In genomic region chr10:128084160-128084559, GRCm38 (mm10) we compare ENCODE assay signal across 8 mouse cellular contexts. TPM values are rescaled to one million over a fixed set of nuclear protein-coding genes. Genes with fewer than 3 reads are reported as not detected.
DNase-seq lines count a peak whose midpoint lies in the region; ATAC-seq and TF ChIP-seq lines count a peak whose summit lies in the region.

No protein-coding gene starts in this region.

- no peak for TF ChIP-seq CTCF in testis, adult 2 months (IDR thresholded peaks at IDR 0.05; ENCODE audit: control insufficient read depth, insufficient read depth, insufficient replicate concordance, low read depth, low read length)
- TF ChIP-seq CTCF in stomach, postnatal 0 days (IDR thresholded peaks at IDR 0.05; ENCODE audit: low read depth), result no peak

- peak overlapping the region; percentile 98 for H3K9ac ChIP-seq in limb, embryonic 13.5 days
- H3K9ac ChIP-seq in stomach, postnatal 0 days (ENCODE audit: low read length), result peak overlapping the region; percentile 98

- DNase-seq in adrenal gland, postnatal 10 days, result peak; percentile 8
- no peak for DNase-seq in adrenal gland, adult 8-10 months
- no peak for DNase-seq in testis, postnatal 14 days (ENCODE audit: low spot score)
- DNase-seq in stomach, postnatal 0 days (ENCODE audit: low spot score), result no peak
- DNase-seq in spleen, postnatal 4 days (ENCODE audit: low spot score in 2 of 2), result no peak

- H3K9me3 ChIP-seq in limb, embryonic 13.5 days, result no peaks in the 10 kb centered on the region
- no peaks in the 10 kb centered on the region for H3K9me3 ChIP-seq in stomach, postnatal 0 days (ENCODE audit: control insufficient read depth, low read length)

- H3K36me3 ChIP-seq in testis, adult 2 months (ENCODE audit: control insufficient read depth, insufficient read depth, low read length), result peaks cover 8% of the 10 kb centered on the region
- H3K36me3 ChIP-seq in limb, embryonic 13.5 days, result peaks cover 50% of the 10 kb centered on the region
- peaks cover 26% of the 10 kb centered on the region for H3K36me3 ChIP-seq in stomach, postnatal 0 days (ENCODE audit: control insufficient read depth, insufficient read depth, low read length)

- peak overlapping the region; percentile 89 for H3K4me3 ChIP-seq in testis, adult 2 months (ENCODE audit: control insufficient read depth, low read depth, low read length)
- peak overlapping the region; percentile 99 for H3K4me3 ChIP-seq in limb, embryonic 13.5 days
- H3K4me3 ChIP-seq in stomach, postnatal 0 days (ENCODE audit: low read depth, low read length), result peak overlapping the region; percentile 93

- no peaks in the 10 kb centered on the region; the same call in none of the 2 replicates for H3K4me1 ChIP-seq in testis, adult 2 months (ENCODE audit: control insufficient read depth, insufficient read depth, low read length)
- peaks cover 20% of the 10 kb centered on the region for H3K4me1 ChIP-seq in limb, embryonic 13.5 days
- no peaks in the 10 kb centered on the region for H3K4me1 ChIP-seq in stomach, postnatal 0 days (replicated peaks; ENCODE audit: control insufficient read depth, insufficient read depth)

- H3K4me2 ChIP-seq in limb, embryonic 13.5 days (replicated peaks), result peak overlapping the region; percentile 92
- H3K4me2 ChIP-seq in stomach, postnatal 0 days (replicated peaks; ENCODE audit: low read depth), result peak overlapping the region; percentile 81

- TF ChIP-seq POLR2A in testis, adult 2 months (IDR thresholded peaks at IDR 0.05; ENCODE audit: control insufficient read depth, low read depth, low read length), result no peak

- H3K27me3 ChIP-seq in testis, adult 2 months (ENCODE audit: control insufficient read depth, insufficient read depth, low read length), result no peaks in the 10 kb centered on the region
- H3K27me3 ChIP-seq in limb, embryonic 13.5 days, result no peaks in the 10 kb centered on the region
- no peaks in the 10 kb centered on the region for H3K27me3 ChIP-seq in stomach, postnatal 0 days (ENCODE audit: control insufficient read depth, insufficient read depth, low read length)

- peak overlapping the region; percentile 82; the same call in 1 of the 2 replicates for H3K27ac ChIP-seq in testis, adult 2 months (ENCODE audit: control insufficient read depth, insufficient read depth, low read depth, low read length)
- H3K27ac ChIP-seq in limb, embryonic 13.5 days, result peak overlapping the region; percentile 79; the same call in 1 of the 2 replicates
- peak overlapping the region; percentile 94 for H3K27ac ChIP-seq in stomach, postnatal 0 days (replicated peaks)

- WGBS in limb, embryonic 13.5 days, result under 1% methylated on average over 3 of the region's 3 CpGs
- WGBS in stomach, postnatal 0 days, result 3% methylated on average over 3 of the region's 3 CpGs

- no peak for ATAC-seq in limb, embryonic 13.5 days (ENCODE audit: low FRiP score, low read depth)
- ATAC-seq in stomach, postnatal 0 days (ENCODE audit: low FRiP score, low TSS enrichment), result no peak
- no peak for ATAC-seq in megakaryocyte-erythroid progenitor cell, adult 5-6 weeks (replicated peaks; ENCODE audit: low FRiP score, low TSS enrichment, poor library complexity, severe bottlenecking)

- TF ChIP-seq EP300 in stomach, postnatal 0 days (optimal IDR thresholded peaks at IDR 0.05), result no peak

RNA-seq across cellular contexts. Expression of gene Atp5b, which starts 1.1 kb away (rescaled TPM):
- total RNA-seq in adrenal gland, postnatal 10 days (2021), result 1,000 to 10,000 TPM; 4,995 to 5,524 TPM
- 1,000 to 10,000 TPM; 1,737 to 2,601 (median 2,176) TPM for total RNA-seq in adrenal gland, adult 8-10 months (2022)
- 805 and 830 TPM in 2 replicates for polyA plus RNA-seq in testis, adult 2 months (2012; rRNA removed)
- 1,947 and 1,954 TPM in 2 replicates for polyA plus RNA-seq in limb, embryonic 13.5 days (2015; fragmentation: Nextera tagmentation; extraction: Ambion mirVana)
- 2,044 and 2,075 TPM in 2 replicates for polyA plus RNA-seq in stomach, postnatal 0 days (2015; fragmentation: Nextera tagmentation; extraction: Ambion mirVana)
- 2,207 and 2,550 TPM in 2 replicates for total RNA-seq in megakaryocyte-erythroid progenitor cell, adult 5-6 weeks (2014; fragmentation: Nextera tagmentation)
- 3,084 and 3,964 TPM in 2 replicates for total RNA-seq in megakaryocyte-erythroid progenitor cell, adult 5-6 weeks (2017)

RNA-seq across cellular contexts. Expression of gene Baz2a, which starts 7.2 kb away (rescaled TPM):
- total RNA-seq in adrenal gland, postnatal 10 days (2021), result 10 to 100 TPM; 37.1 to 51.9 TPM
- 10 to 100 TPM; 52.9 to 78.0 (median 62.7) TPM for total RNA-seq in adrenal gland, adult 8-10 months (2022)
- 90.5 and 100 TPM in 2 replicates for polyA plus RNA-seq in testis, adult 2 months (2012; rRNA removed)
- 9.0 and 10.5 TPM in 2 replicates for polyA plus RNA-seq in limb, embryonic 13.5 days (2015; fragmentation: Nextera tagmentation; extraction: Ambion mirVana)
- polyA plus RNA-seq in stomach, postnatal 0 days (2015; fragmentation: Nextera tagmentation; extraction: Ambion mirVana), result 5.5 and 7.9 TPM in 2 replicates
- 43.8 and 44.6 TPM in 2 replicates for total RNA-seq in megakaryocyte-erythroid progenitor cell, adult 5-6 weeks (2014; fragmentation: Nextera tagmentation)
- total RNA-seq in megakaryocyte-erythroid progenitor cell, adult 5-6 weeks (2017), result 12.4 and 14.3 TPM in 2 replicates

RNA-seq across cellular contexts. Expression of gene Ptges3, which starts 25.4 kb away (rescaled TPM):
- total RNA-seq in adrenal gland, postnatal 10 days (2021), result 100 to 1,000 TPM; 138 to 142 TPM
- total RNA-seq in adrenal gland, adult 8-10 months (2022), result 100 to 1,000 TPM; 128 to 203 (median 146) TPM
- polyA plus RNA-seq in testis, adult 2 months (2012; rRNA removed), result 41.6 and 42.7 TPM in 2 replicates
- 564 and 574 TPM in 2 replicates for polyA plus RNA-seq in limb, embryonic 13.5 days (2015; fragmentation: Nextera tagmentation; extraction: Ambion mirVana)
- polyA plus RNA-seq in stomach, postnatal 0 days (2015; fragmentation: Nextera tagmentation; extraction: Ambion mirVana), result 297 and 316 TPM in 2 replicates
- total RNA-seq in megakaryocyte-erythroid progenitor cell, adult 5-6 weeks (2014; fragmentation: Nextera tagmentation), result 210 and 260 TPM in 2 replicates
- 377 and 378 TPM in 2 replicates for total RNA-seq in megakaryocyte-erythroid progenitor cell, adult 5-6 weeks (2017)

RNA-seq across cellular contexts. Expression of gene Naca, which starts 48.8 kb away (rescaled TPM):
- 100 to 1,000 TPM; 694 to 716 TPM for total RNA-seq in adrenal gland, postnatal 10 days (2021)
- 100 to 1,000 TPM; 560 to 666 (median 578) TPM for total RNA-seq in adrenal gland, adult 8-10 months (2022)
- 229 and 234 TPM in 2 replicates for polyA plus RNA-seq in testis, adult 2 months (2012; rRNA removed)
- 797 and 826 TPM in 2 replicates for polyA plus RNA-seq in limb, embryonic 13.5 days (2015; fragmentation: Nextera tagmentation; extraction: Ambion mirVana)
- polyA plus RNA-seq in stomach, postnatal 0 days (2015; fragmentation: Nextera tagmentation; extraction: Ambion mirVana), result 618 and 628 TPM in 2 replicates
- 1,531 and 1,673 TPM in 2 replicates for total RNA-seq in megakaryocyte-erythroid progenitor cell, adult 5-6 weeks (2014; fragmentation: Nextera tagmentation)
- 2,722 and 3,167 TPM in 2 replicates for total RNA-seq in megakaryocyte-erythroid progenitor cell, adult 5-6 weeks (2017)
